Mouse (Mus musculus) G1E (cell line): ENCODE data around the gene Traf2.

Experiments used
- CTCF ChIP-seq: IDR thresholded peaks from 2 replicates; pipeline ENCODE4 v1.5.1; 2012; ENCODE audit warnings: low read depth, low read length, inconsistent platforms, mixed read lengths
- GATA1 ChIP-seq: IDR thresholded peaks from 2 replicates; pipeline ENCODE4 v1.6.1; 2012; ENCODE audit warnings: borderline replicate concordance, low read length, inconsistent platforms, mixed read lengths
- POLR2AphosphoS5 ChIP-seq: IDR thresholded peaks from 2 replicates; pipeline ENCODE4 v1.6.1; 2012; ENCODE audit warnings: low read depth, low read length, inconsistent platforms; ENCODE audit not compliant: insufficient replicate concordance

GRCm38 (mm10) chr2:25502726-25503125 lies 44.0 kb downstream of the Traf2 start:
- TF ChIP-seq CTCF (no peak), GATA1 (no peak), POLR2AphosphoS5 (no peak)
